Mouse (Mus musculus): ENCODE measurements around the gene St3gal6. TPM values are rescaled to one million over a fixed set of nuclear protein-coding genes. Genes with fewer than 3 reads are reported as not detected.

St3gal6 gene
- polyA plus RNA-seq, 1 experiment: 159 TPM

- Histone ChIP-seq H3K36me3 (replicated peaks; ENCODE audit: low read length) (peaks cover 95% of the 10 kb centered on the region), H3K9me3 (peaks cover 11% of the 10 kb centered on the region), H3K4me1 (peaks cover 62% of the 10 kb centered on the region), H3K4me3 (replicated peaks) (no peak overlapping the region), H3K27me3 (replicated peaks) (no peaks in the 10 kb centered on the region)
- TF ChIP-seq GATA1 (IDR thresholded peaks at IDR 0.05; ENCODE audit: borderline replicate concordance, low read length): no peak
- TF ChIP-seq FLI1 (IDR thresholded peaks at IDR 0.05; ENCODE audit: low read length): no peak
These were observed 41.7 kb downstream of the St3gal6 start for GRCm38 (mm10) chr16:58482296-58482695.

DNA sequence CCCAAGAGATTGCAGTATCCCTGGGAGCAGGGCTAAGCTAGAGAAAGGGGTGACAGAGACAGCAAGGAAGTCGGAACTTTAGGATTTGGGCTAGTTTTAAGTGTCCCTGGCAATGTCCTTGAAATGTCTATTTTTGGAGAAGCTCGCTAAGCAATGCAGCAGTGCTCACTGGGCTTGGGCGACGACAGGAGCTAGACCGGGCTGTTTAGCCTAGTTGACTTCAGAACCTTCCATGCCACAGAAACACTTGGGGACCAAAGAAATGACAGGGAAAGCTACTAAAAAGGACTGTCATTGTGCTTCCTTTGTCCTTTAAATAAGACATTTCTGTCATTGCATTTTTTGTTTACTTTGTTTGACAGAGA lies 42.2 kb downstream of the St3gal6 start:
- no peaks in the 10 kb centered on the region for H3K27me3 ChIP-seq (replicated peaks)
- TF ChIP-seq GATA1 (IDR thresholded peaks at IDR 0.05; ENCODE audit: borderline replicate concordance, low read length) (no peak), FLI1 (IDR thresholded peaks at IDR 0.05; ENCODE audit: low read length) (no peak)
- H3K9me3 ChIP-seq: peaks cover 11% of the 10 kb centered on the region
- H3K4me1 ChIP-seq: peaks cover 59% of the 10 kb centered on the region
- H3K4me3 ChIP-seq (replicated peaks): no peak overlapping the region
- H3K36me3 ChIP-seq (replicated peaks; ENCODE audit: low read length): peaks cover 95% of the 10 kb centered on the region

- Histone ChIP-seq H3K27me3 (replicated peaks) (no peaks in the 10 kb centered on the region), H3K9me3 (peaks cover 11% of the 10 kb centered on the region), H3K4me1 (peaks cover 62% of the 10 kb centered on the region), H3K36me3 (replicated peaks; ENCODE audit: low read length) (peaks cover 95% of the 10 kb centered on the region), H3K4me3 (replicated peaks) (no peak overlapping the region)
- no peak for TF ChIP-seq GATA1 (IDR thresholded peaks at IDR 0.05; ENCODE audit: borderline replicate concordance, low read length)
- no peak for TF ChIP-seq FLI1 (IDR thresholded peaks at IDR 0.05; ENCODE audit: low read length)
These were observed 42.7 kb downstream of the St3gal6 start for GRCm38 (mm10) chr16:58481219-58481905.

- peak overlapping the region; percentile 24 for H3K4me3 ChIP-seq (replicated peaks)
- peaks cover 96% of the 10 kb centered on the region for H3K36me3 ChIP-seq (replicated peaks; ENCODE audit: low read length)
- TF ChIP-seq GATA1 (IDR thresholded peaks at IDR 0.05; ENCODE audit: borderline replicate concordance, low read length) (no peak), FLI1 (IDR thresholded peaks at IDR 0.05; ENCODE audit: low read length) (no peak)
- H3K9me3 ChIP-seq: peaks cover 11% of the 10 kb centered on the region
- H3K4me1 ChIP-seq: peaks cover 76% of the 10 kb centered on the region
- H3K27me3 ChIP-seq (replicated peaks): no peaks in the 10 kb centered on the region
These were observed 44.1 kb downstream of the St3gal6 start for GRCm38 (mm10) chr16:58479898-58480448.

- Histone ChIP-seq H3K36me3 (replicated peaks; ENCODE audit: low read length) (peaks cover 96% of the 10 kb centered on the region), H3K4me3 (replicated peaks) (peak overlapping the region; percentile 5), H3K27me3 (replicated peaks) (no peaks in the 10 kb centered on the region), H3K4me1 (peaks cover 52% of the 10 kb centered on the region), H3K9me3 (peaks cover 11% of the 10 kb centered on the region)
- TF ChIP-seq FLI1 (IDR thresholded peaks at IDR 0.05; ENCODE audit: low read length): no peak
- TF ChIP-seq GATA1 (IDR thresholded peaks at IDR 0.05; ENCODE audit: borderline replicate concordance, low read length): no peak
These were observed 47.7 kb downstream of the St3gal6 start for GRCm38 (mm10) chr16:58476363-58476762.

DNA sequence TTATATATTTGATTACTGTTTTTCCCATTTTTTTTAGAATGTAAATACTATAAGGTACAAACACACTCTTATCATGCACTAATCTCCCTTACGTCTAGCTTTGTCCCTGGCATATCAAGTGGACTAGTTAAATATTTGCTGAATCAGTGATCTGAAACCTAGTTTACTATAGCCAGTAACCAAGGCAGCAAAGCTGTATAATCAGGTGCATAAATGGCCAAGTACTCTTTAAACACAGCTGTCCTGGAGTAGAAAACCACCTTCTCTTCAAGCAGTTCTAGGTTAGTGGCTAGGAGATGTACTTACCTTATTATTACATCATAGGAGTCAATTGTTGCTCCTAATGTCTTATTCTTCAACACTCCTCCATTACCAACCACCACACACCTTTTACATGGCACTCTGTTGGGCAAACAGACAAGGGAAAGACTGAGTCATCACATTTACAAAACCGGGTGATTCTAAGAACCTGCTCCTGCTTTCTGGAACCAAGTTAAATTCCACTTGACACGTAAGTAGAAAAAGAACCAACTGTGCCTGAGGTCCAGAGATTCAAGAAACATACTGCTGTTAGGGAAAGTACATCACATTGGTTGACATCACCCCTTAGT lies 48.4 kb downstream of the St3gal6 start:
- Histone ChIP-seq H3K36me3 (replicated peaks; ENCODE audit: low read length) (peaks cover 96% of the 10 kb centered on the region), H3K27me3 (replicated peaks) (no peaks in the 10 kb centered on the region), H3K4me3 (replicated peaks) (no peak overlapping the region), H3K4me1 (peaks cover 49% of the 10 kb centered on the region), H3K9me3 (peaks cover 11% of the 10 kb centered on the region)
- no peak for TF ChIP-seq GATA1 (IDR thresholded peaks at IDR 0.05; ENCODE audit: borderline replicate concordance, low read length)
- no peak for TF ChIP-seq FLI1 (IDR thresholded peaks at IDR 0.05; ENCODE audit: low read length)

- Histone ChIP-seq H3K27me3 (replicated peaks) (no peaks in the 10 kb centered on the region), H3K36me3 (replicated peaks; ENCODE audit: low read length) (peaks cover 100% of the 10 kb centered on the region), H3K4me1 (peaks cover 44% of the 10 kb centered on the region)
These were observed 49.2 kb downstream of the St3gal6 start for GRCm38 (mm10) chr16:58474875-58475274.

GRCm38 (mm10) chr16:58470841-58471240 lies 53.2 kb downstream of the St3gal6 start:
- Histone ChIP-seq H3K4me1 (peaks cover 43% of the 10 kb centered on the region), H3K4me3 (replicated peaks) (no peak overlapping the region), H3K27me3 (replicated peaks) (no peaks in the 10 kb centered on the region), H3K36me3 (replicated peaks; ENCODE audit: low read length) (peaks cover 100% of the 10 kb centered on the region), H3K9me3 (no peaks in the 10 kb centered on the region)
- TF ChIP-seq FLI1 (IDR thresholded peaks at IDR 0.05; ENCODE audit: low read length) (no peak), GATA1 (IDR thresholded peaks at IDR 0.05; ENCODE audit: borderline replicate concordance, low read length) (no peak)

More at GRCm38 (mm10) chr16:58474875-58475274, 49.2 kb downstream of the St3gal6 start:
- Histone ChIP-seq H3K9me3 (peaks cover 11% of the 10 kb centered on the region), H3K4me3 (replicated peaks) (no peak overlapping the region)
- TF ChIP-seq GATA1 (IDR thresholded peaks at IDR 0.05; ENCODE audit: borderline replicate concordance, low read length): no peak
- TF ChIP-seq FLI1 (IDR thresholded peaks at IDR 0.05; ENCODE audit: low read length): no peak

DNA sequence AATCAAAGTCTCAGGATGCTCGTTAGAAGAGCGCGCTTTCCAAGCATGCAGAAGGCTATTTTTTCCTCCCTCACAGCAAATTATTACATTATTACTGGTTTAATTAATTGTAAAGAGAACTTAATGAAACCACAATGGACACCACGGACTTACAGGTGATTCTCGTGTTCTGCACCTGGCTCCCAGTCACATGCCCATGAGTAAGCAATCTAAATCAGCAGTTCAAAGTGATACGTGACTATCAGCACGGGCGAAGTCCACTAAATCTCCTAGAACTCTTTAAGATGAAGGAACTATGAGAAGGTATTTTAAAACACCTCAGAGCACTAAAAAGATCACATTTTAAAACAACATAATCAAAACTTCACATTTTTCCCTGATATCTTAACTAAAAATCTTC lies 54.0 kb downstream of the St3gal6 start:
- Histone ChIP-seq H3K9me3 (no peaks in the 10 kb centered on the region), H3K4me3 (replicated peaks) (no peak overlapping the region), H3K27me3 (replicated peaks) (no peaks in the 10 kb centered on the region), H3K36me3 (replicated peaks; ENCODE audit: low read length) (peaks cover 100% of the 10 kb centered on the region), H3K4me1 (peaks cover 42% of the 10 kb centered on the region)
- no peak for TF ChIP-seq FLI1 (IDR thresholded peaks at IDR 0.05; ENCODE audit: low read length)
- no peak for TF ChIP-seq GATA1 (IDR thresholded peaks at IDR 0.05; ENCODE audit: borderline replicate concordance, low read length)

GRCm38 (mm10) chr16:58465412-58465811 lies 58.6 kb downstream of the St3gal6 start:
- no peak for TF ChIP-seq FLI1 (IDR thresholded peaks at IDR 0.05; ENCODE audit: low read length)
- no peak for TF ChIP-seq GATA1 (IDR thresholded peaks at IDR 0.05; ENCODE audit: borderline replicate concordance, low read length)
- Histone ChIP-seq H3K36me3 (replicated peaks; ENCODE audit: low read length) (peaks cover 91% of the 10 kb centered on the region), H3K9me3 (no peaks in the 10 kb centered on the region), H3K4me1 (peaks cover 56% of the 10 kb centered on the region), H3K4me3 (replicated peaks) (no peak overlapping the region), H3K27me3 (replicated peaks) (no peaks in the 10 kb centered on the region)
